Mouse (Mus musculus) left cerebral cortex, adult 2 months (tissue): ENCODE results near the gene Mgat5. TPM values are rescaled to one million over a fixed set of nuclear protein-coding genes. Genes with fewer than 3 reads are reported as not detected.

Source experiments
- DNase-seq, 2 experiments: peaks; one replicate each; pipeline ENCODE4 v3.0.0; 2021 to 2022; ENCODE audit warnings: low spot score in 2 of 2, mixed read lengths in 1 of 2; ENCODE audit errors: extremely low spot score in 1 of 2
- H3K27ac ChIP-seq: fragments of 200-600 bp; 2 replicates; pipeline ENCODE4 v1.8.1; 2022
- H3K4me3 ChIP-seq: fragments of 200-600 bp; 2 replicates; pipeline ENCODE4 v1.8.1; 2022
- CTCF ChIP-seq: fragments of 200-600 bp; IDR thresholded peaks from 2 replicates; pipeline ENCODE4 v1.8.1; 2022; ENCODE audit warnings: antibody characterized with exemption, mild to moderate bottlenecking, moderate library complexity
- intact Hi-C: fragments of 180-260 bp; cut with DNase I; formaldehyde crosslinking; loops from one replicate; pipeline ENCODE4 v1.15.1; 2025
- total RNA-seq, 2 experiments: library from RNA; stranded (reverse); gene quantifications; 2 replicates each; pipeline ENCODE4 v1.2.3; 2021

Gene Mgat5
- total RNA-seq, 2 experiments from 2014 or later: 78.7 to 79.6 TPM

DNA sequence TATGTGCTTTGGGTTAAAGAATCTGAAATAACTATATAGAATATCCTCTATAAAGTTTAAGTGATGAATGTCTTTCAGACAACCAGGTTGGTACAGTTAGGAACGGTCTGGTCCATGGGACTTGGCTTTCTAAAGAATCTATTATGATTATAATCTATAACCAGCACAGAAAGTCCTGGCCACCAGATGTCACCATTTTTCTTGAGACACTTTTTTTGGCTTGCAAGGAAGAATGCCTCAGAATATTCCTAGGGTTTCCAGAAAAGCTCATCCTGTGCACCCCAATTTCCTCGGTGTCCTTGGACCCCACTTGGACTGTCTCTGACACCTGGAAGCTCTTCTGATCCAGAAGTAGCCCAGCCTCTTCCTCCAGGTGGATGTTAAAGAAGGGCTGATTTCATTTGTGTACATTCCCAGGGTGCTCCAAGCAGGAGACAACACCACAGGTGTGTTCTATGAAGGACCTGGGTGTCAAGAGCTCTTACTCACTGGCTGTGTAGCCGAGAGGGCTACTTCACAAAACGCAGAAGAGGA is 1.5 kb upstream of the Mgat5 start:
- H3K27ac ChIP-seq: no peak overlapping the region
- no peak overlapping the region for H3K4me3 ChIP-seq
- peak; percentile 68 for TF ChIP-seq CTCF
- DNase-seq: peak; percentile 23 to 32
- intact Hi-C loops: loop anchor here (2.0 kb wide), 1 partner anchor 284 kb away; no protein-coding TSS in a partner anchor

DNA sequence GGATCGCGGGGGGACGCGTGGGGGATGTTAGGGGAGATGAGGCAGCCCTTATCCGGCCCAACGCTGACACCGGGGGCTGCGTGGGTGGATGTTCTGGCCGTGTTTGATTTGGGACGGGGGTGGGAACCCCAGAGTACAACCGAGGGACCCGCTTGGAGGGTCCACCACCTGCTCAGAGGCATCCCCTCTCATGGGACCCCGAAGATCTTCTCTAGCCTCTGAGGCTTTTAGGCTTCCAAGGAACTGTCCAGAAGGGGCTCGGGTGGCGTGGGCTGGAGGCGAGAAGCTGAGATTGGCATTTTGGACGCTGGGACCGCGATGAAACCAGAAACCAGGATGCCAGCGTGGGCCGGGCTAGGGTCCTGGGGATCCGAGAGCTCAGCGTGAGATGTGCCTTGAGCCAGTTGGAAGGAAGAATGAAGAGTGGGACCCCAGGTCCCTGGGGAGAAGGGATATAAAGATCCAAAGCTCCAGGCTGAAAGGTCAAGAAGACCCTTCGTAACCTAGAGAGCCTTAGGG is 745 bp downstream of the Mgat5 start:
- Histone ChIP-seq H3K4me3 (peak overlapping the region; percentile 98), H3K27ac (peak overlapping the region; percentile 97)
- DNase-seq: peak; percentile 20 to 52
- TF ChIP-seq CTCF: no peak
- intact Hi-C loops: loop anchor here (2.0 to 5.0 kb wide), 3 partner anchors 37 to 189 kb away; no protein-coding TSS in a partner anchor

DNA sequence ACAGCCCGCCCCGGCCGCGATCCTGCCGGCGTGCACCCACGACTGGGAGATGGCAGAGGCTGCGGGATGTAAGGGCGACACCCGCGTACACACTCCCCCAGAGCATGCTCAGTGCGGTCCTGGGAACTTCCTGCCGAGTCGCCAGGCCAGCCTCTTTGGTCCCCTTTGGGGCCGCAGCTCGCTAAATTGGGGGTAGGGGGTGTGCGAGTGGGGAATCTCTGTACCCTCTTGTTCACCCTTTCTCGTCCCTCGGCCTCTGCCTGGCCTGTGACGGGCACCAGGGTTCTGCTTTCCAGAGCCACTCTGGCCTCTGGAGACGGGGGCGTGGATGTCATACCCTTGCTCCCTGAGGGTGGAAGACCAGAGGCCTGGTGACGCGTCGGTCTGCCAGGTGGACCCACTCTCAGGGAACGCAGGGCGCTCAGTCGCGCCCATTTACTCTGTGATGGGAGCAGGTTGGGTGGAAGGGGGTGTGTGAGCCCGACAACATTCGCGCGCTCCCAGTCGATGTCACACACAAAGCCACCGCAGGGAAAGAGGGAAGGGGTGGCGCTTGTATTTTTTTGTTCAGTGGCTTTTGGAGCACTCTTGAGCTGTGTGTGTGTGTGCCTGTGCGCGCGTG is 1.3 kb downstream of the Mgat5 start:
- H3K4me3 ChIP-seq: peak overlapping the region; percentile 98
- DNase-seq: peak; percentile 55 to 59
- TF ChIP-seq CTCF: no peak
- H3K27ac ChIP-seq: peak overlapping the region; percentile 97
- intact Hi-C loops: loop anchor here (5.0 kb wide), 2 partner anchors 36 to 121 kb away; no protein-coding TSS in a partner anchor

DNA sequence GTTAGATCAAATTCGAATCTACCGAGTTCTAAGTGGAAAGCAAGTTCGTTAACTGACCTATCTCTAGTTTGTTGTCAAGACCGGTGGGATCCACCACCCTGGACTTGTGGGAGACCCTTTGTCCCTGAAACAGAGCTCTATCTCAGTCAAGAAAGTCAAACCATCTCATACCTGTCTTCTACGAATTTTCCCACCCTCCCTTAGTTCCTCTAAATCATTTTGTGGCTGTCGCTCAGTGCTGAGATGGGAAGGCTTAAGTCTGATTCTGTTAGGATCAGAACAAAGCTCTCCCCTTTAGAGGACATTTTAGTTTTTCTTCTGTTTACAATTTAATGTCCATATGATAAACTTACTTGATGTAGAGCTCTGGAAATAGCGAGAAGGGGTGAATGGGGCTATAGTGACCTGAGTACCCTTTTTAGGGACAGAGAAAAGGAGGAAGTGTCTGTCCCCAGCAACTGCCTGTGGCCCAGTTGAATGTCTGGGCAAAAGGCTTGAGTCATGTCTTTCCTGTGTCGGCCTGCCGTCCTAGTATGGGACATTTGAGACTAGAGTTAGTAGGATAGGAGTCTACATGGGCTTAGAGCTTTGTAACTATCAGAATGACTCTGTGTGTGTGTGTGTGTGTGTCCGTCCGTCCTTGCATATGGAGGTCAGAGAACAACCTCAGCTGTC is 2.2 kb downstream of the Mgat5 start:
- intact Hi-C loops: loop anchor here (5.0 kb wide), 2 partner anchors 35 to 120 kb away; no protein-coding TSS in a partner anchor
- DNase-seq: no peak

DNA sequence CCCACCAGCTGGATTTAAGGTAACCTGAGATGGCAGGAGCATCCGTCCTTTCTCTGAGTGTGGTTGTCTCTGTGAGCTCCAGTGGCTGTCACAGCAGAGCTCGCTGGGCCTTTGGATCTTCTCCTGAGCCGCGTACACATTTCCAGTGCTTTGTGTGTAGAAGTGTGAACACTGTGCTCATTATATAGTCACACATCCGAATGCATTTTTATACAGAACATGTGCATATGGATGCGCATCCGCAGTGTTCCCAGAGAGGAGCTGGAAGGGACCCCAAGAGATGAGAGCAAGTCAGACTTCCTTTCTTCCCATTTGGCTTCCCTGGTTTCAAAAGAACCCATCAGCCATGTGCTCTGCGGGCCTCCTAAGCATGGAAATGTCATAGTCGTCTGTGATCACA is 3.4 kb downstream of the Mgat5 start:
- Histone ChIP-seq H3K4me3 (peak overlapping the region; percentile 6; the same call in 1 of the 2 replicates), H3K27ac (no peak overlapping the region)
- TF ChIP-seq CTCF: no peak
- intact Hi-C loops: loop anchor here (5.0 kb wide), 2 partner anchors 34 to 119 kb away; no protein-coding TSS in a partner anchor
- no peak for DNase-seq

More for the DNA sequence above, 2.2 kb downstream of the Mgat5 start:
- peak overlapping the region; percentile 98 for H3K4me3 ChIP-seq
- H3K27ac ChIP-seq: peak overlapping the region; percentile 22
- no peak for TF ChIP-seq CTCF

DNA sequence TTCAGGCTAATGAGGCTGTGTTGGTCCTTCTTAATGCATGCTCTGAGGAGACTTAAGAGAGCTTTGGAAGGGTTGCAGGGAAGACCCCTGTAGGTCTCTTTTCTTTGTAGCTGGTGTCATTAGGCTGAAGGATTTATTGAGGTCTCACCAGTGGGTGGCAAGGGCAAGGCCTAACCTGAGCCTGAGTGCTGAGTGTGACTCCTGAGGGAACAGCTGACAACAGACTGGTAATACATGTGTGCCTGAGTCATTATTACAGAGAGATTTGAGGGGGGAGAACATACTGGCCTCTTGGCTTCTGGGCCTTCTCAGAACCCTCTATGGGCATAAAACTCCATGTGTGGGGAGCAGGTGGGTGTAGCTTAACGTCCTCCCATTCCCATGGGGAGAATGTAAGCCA is 8.0 kb downstream of the Mgat5 start:
- DNase-seq: no peak
- H3K27ac ChIP-seq: no peak overlapping the region
- intact Hi-C loops: no loop called here
- TF ChIP-seq CTCF: no peak
- no peak overlapping the region for H3K4me3 ChIP-seq

DNA sequence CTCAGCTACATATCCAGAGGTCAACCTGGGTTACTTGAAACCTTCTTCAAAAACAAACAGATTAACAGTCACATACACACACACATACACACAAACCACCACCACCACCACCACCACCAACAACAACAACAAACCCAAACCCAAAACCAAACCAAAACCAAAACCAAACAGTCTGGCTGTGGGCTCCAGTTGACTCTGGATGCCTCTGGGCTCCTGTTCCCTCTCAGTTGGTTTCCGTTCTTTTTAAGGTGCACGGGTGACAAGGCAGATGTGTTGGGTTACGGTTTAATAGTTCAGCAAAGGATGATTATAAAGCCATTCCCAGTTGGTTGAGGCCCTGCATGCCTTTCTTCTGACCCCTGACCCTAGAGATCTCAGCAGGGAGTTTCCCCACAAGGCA is 8.6 kb downstream of the Mgat5 start:
- TF ChIP-seq CTCF: no peak
- no peak for DNase-seq
- intact Hi-C loops: no loop called here
- no peak overlapping the region for H3K27ac ChIP-seq
- H3K4me3 ChIP-seq: no peak overlapping the region

DNA sequence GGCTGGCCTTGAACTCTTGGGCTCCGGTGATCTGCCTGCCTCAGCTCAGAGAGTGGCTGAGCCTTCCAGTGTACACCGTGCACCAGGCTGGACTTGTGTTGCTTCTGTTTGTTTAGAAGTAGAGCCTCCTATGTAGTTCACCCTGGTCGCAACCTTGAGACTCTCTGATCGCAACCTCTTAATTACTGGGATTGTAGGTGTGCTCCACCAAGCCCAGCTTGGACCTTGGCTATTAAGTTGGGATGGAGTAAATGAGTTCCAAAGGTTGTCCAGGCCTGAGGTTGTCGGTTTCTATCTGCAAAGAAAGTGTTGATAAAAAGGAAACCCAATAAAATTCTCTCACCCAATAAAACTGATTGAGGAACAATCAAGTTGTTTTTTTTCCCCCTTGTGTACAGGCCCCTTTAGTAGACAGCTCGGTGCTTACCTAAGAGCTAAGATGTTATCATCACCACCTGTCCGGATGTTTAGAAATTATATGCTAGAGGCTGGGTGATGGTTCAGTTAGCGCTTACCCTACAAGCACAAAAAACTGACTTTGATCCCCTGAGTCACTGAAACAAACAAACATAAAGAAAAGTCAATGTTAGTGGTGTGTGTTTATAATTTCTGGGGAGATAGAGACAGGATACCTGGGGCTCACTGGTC is 9.9 kb downstream of the Mgat5 start:
- TF ChIP-seq CTCF: no peak
- no peak for DNase-seq
- no peak overlapping the region for H3K27ac ChIP-seq
- no peak overlapping the region for H3K4me3 ChIP-seq
- intact Hi-C loops: no loop called here

DNA sequence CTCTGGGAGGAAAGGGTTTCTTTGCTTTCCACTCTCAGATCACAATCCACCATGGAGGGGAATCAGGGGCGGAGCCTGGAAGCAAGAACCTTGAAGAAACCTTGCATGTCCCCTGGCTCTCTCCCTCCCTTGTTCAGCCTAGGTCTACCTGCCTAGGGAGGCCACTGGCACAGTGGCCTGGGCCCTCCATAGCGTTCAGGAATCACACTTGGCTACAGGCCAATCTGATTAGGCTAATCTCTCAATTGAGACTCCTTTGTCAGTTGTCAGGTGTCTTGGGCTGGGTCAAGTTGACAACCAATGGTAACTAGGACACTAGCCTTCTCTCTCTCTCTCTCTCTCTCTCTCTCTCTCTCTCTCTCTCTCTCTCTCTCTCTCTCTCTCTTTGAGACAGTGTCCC is 12.2 kb downstream of the Mgat5 start:
- H3K4me3 ChIP-seq: no peak overlapping the region
- no peak overlapping the region for H3K27ac ChIP-seq
- no peak for TF ChIP-seq CTCF
- DNase-seq: no peak
- intact Hi-C loops: no loop called here

DNA sequence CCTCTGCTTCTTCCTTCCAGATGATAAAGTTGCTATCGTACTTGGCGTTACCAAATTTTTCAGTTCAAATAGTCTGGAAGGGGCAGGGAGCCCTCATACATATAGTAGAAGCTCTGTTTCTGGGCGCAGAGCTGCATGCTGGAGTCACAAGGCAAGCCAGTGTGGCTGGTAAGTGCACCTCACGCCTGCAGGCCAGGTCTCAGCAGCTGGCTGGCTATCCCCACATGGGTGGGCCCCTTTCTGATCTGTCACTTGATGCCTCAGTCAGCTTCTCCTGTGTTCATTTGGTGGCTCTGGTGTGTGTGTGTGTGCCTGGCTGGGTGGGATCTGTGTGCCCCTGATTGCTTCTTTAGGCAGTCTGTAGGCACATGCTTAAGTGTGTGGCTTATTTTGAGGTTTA is 12.8 kb downstream of the Mgat5 start:
- no peak for TF ChIP-seq CTCF
- no peak overlapping the region for H3K27ac ChIP-seq
- DNase-seq: no peak
- intact Hi-C loops: no loop called here
- no peak overlapping the region for H3K4me3 ChIP-seq

DNA sequence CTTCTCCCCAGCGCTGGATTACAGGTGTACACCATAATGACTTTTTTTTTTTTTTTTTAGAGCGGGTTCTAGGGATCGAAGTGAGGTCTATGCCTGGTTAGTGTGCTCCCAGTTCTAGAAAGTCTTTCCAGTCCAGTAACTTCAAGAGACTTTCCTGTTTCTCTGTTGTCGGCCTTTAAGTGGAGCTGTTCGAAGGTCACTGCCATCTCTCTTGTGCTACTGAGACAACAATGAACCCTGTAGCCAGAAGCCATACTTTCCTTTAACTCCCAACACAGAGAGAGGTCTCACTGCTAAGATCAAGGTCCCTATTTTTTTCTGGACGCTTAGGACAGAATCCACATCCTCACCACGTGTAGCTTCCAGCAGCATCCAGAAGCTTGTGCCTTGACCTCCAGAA is 13.4 kb downstream of the Mgat5 start:
- intact Hi-C loops: no loop called here
- no peak overlapping the region for H3K4me3 ChIP-seq
- DNase-seq: no peak
- TF ChIP-seq CTCF: no peak
- H3K27ac ChIP-seq: no peak overlapping the region

DNA sequence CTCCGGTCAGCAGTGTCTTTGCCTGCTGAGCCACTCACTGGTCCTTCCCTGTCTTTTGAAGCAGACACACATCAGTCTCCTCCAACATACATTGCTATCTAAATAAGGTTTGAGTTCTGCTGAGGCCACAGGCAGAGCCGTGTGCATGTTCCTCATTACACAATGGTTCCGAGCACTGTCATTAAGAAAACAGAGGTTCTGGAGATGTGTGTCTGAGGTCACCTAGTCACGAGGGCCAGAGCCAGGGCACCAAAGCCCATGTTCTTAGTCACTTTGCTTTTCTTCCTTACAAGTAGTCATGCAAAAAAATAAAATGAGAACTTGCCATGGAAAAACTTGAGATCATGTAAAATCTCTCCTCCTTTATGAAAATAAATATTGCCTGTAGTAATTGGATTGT is 14.3 kb downstream of the Mgat5 start:
- DNase-seq: no peak
- H3K4me3 ChIP-seq: no peak overlapping the region
- TF ChIP-seq CTCF: no peak
- no peak overlapping the region for H3K27ac ChIP-seq
- intact Hi-C loops: no loop called here
